Mouse (Mus musculus): ENCODE measurements around the gene Smarcd2. TPM values are rescaled to one million over a fixed set of nuclear protein-coding genes. Genes with fewer than 3 reads are reported as not detected.

The Smarcd2 gene
- 35.9 and 37.1 TPM in 2 replicates for polyA plus RNA-seq (2016; fragmentation: Nextera tagmentation; extraction: Ambion mirVana)

DNA sequence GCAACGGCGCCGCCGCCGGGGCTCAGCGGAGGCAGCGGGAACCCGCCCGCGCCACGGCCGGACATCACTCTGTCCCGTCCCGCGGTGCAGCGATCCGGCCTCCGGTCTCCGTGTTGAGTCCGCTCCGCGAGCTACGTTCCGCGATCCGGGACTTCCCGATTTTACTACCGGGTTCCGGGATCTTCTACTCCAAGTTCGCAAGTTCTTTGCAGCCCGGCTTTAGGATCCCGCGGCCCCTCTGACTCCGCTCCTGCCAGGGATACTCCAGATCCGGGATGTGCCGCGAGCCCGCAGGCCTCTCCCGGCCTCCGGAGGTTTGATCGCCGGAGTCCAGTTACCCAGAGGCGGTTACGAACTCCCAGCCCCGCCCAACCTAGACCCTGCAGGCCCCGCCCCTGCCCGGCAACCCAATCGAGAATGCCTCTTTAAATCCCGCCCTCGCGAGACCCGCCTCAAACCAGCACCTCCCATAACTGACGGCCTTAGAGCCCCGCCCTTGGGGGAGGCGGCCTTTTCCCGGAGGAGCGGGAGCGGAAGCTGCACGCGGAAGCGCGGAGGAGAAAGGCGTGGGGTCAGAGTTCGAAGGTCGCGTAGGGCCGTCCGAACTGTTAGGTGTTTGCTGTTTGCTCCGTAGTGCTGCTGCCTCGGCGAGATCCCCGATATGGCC, at the start of gene Smarcd2:
Gene Smarcd2 (minus strand): TSS at position 329 of the 667 bp plus-strand sequence.
- Histone ChIP-seq H3K9me3 (no peaks in the 10 kb centered on the region), H3K27ac (replicated peaks) (peak within 1 kb of the TSS; percentile 98), H3K4me3 (peak within 1 kb of the TSS; percentile 99), H3K36me3 (replicated peaks) (peaks cover 18% of the 10 kb centered on the region), H3K27me3 (replicated peaks; ENCODE audit: low read depth, poor library complexity, severe bottlenecking) (0 out of 2 replicates have a peak, but pooled peaks cover 4% of the 10 kb centered on the region), H3K4me1 (peaks cover 70% of the 10 kb centered on the region)
- under 1% methylated on average over 72 of the region's 72 CpGs for WGBS
- peak; percentile 100 for DNase-seq (ENCODE audit: low spot score)

DNA sequence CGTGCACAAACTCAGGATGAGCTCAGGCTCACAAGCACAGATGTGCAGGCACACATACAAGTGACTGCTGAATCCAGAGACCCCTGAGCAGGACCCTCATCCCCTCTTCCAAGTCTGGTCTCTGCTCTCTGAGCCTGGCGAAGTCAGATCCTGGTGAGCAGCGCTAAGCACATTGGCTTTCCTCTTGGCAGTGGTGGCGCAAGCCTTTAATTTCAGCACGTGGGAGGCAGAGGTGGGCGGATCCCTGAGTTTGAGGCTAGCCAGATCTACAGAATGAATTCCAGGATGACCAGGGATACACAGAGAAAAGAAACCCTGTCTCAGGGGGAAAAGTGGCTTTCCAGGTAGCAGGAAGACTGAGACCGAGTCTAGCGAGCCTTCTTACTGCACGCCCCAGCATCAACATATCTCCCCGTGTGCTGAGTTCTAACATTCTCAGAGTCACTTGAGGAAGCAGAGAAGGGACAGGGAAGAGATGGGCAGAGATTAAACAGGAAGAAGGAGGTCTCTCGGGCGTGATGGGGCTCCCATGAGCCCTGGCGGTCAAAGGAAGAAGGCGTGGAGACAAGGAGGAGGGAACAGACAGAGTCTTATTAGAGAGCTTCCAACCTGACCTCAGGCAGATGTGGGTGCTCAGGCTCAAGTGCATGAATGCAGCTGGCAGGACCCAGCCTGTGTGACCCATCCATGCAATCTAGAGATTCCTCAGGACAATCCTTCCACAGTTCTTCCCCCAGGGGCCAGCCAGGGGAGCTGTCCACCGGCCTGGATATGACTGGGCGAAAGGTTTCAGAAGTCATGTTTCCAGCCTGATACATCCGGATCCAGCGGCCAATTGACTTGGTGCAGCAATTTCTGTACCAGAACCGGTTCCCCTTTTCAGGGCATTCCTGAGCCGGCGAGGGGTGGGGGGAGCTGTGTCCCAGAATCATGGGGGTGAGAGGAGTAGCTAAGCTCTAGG, 45.9 kb upstream of the Smarcd2 start:
- H3K36me3 ChIP-seq (replicated peaks), result no peaks in the 10 kb centered on the region
- DNase-seq (ENCODE audit: low spot score), result no peak
- WGBS, result 75% methylated on average over 21 of the region's 21 CpGs
- H3K27ac ChIP-seq (replicated peaks), result no peak overlapping the region
- H3K4me3 ChIP-seq, result no peak overlapping the region
- peaks cover 56% of the 10 kb centered on the region for H3K4me1 ChIP-seq
- no peaks in the 10 kb centered on the region for H3K9me3 ChIP-seq
- H3K27me3 ChIP-seq (replicated peaks; ENCODE audit: low read depth, poor library complexity, severe bottlenecking), result 0 out of 2 replicates have a peak, but pooled peaks cover 3% of the 10 kb centered on the region

DNA sequence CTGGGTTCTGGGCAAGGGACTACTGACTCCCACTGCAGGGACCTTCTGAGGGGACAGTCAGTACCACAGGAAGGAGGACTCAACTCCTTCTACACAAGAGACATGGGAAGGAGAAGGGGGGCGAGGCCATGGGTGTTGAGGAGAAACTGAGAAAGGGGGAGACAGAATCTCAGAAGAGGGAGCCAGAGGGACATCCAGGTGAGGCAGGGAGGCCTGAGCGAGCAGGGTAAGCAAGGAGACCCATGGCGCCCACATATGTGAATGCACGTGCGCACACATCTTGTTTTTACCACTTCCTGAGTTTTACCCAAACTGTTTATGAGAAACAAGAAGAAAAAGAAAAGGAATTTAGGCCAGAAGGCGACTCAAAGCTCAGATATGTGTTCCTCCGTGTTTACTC, 45.0 kb upstream of the Smarcd2 start:
- 0 out of 2 replicates have a peak, but pooled peaks cover 3% of the 10 kb centered on the region for H3K27me3 ChIP-seq (replicated peaks; ENCODE audit: low read depth, poor library complexity, severe bottlenecking)
- no peaks in the 10 kb centered on the region for H3K9me3 ChIP-seq
- H3K27ac ChIP-seq (replicated peaks), result peak overlapping the region; percentile 35
- H3K36me3 ChIP-seq (replicated peaks), result no peaks in the 10 kb centered on the region
- no peak for DNase-seq (ENCODE audit: low spot score)
- H3K4me3 ChIP-seq, result no peak overlapping the region
- WGBS, result 86% methylated on average over 7 of the region's 7 CpGs
- peaks cover 65% of the 10 kb centered on the region for H3K4me1 ChIP-seq

DNA sequence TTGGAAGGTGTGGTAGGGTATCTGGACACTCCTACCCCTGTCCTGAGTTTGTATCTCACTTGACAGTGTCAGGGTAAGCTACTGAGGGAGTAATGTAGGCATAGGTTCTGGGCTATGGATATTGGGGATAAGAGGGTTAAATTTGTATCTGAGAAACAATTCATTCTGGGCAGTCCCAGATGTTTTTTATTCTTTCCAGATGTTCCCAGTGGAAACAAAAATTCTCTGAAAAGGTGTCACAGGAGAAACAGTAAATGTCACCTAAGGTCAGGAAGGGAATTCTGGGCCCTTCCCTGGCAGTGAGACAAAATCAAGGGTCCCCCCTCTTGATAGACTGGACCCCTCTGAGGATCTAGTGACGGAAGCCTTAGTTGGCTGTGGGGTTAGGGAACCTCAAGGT, 43.6 kb upstream of the Smarcd2 start:
- 41% methylated on average over 1 of the region's 1 CpGs for WGBS
- Histone ChIP-seq H3K36me3 (replicated peaks) (no peaks in the 10 kb centered on the region), H3K27ac (replicated peaks) (no peak overlapping the region), H3K9me3 (no peaks in the 10 kb centered on the region), H3K4me1 (peaks cover 67% of the 10 kb centered on the region), H3K4me3 (no peak overlapping the region), H3K27me3 (replicated peaks; ENCODE audit: low read depth, poor library complexity, severe bottlenecking) (0 out of 2 replicates have a peak, but pooled peaks cover 3% of the 10 kb centered on the region)
- DNase-seq (ENCODE audit: low spot score), result no peak

DNA sequence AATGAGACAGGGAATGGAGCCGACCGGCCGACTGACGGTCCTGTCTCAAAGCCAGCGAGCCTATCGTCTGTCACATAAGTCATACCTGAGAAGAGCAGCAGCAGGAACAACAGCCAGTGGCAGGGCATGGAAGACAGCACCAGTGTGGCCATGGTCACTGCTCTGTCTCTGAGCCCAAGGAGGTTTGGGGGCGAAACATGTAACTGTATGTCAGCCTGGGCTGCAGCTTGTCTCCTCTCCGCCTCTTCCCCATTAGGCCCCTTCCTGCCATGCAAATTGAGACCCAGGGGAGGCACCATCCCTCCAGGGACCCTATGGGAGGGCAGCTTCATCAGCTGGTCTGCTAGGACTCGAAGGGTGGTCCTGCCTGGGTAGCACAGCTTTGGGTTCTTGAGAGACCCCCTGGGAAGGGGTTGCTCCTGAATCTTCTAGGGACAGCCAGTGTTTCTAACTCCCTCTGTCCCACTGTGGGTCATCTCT, 41.6 kb upstream of the Smarcd2 start, which contains the start of gene Cd79b:
Gene Cd79b (minus strand): TSS at position 430 of the 480 bp plus-strand sequence.
- H3K27ac ChIP-seq (replicated peaks), result peak within 1 kb of the TSS; percentile 68

DNA sequence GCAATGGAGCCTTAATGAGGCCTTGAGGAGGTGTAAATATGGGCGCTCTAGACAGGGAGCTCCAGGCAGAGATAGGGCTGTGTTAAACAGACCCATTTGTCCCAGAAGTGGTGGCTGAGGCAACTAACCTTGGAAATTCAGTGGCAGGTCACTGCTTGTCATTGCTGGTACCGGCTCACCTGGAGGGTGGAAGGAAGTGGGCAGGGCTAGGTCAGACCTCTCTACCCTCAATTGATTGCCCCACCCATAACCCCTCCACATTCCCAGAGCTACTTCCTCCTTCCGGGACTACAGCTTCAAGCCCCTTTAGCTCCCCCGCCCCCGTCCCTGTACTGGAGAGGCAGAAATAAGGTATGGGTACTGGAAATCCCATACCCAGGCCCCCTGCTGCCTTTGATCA, 40.8 kb upstream of the Smarcd2 start:
- WGBS, result 45% methylated on average over 5 of the region's 5 CpGs
- Histone ChIP-seq H3K9me3 (no peaks in the 10 kb centered on the region), H3K4me3 (0 out of 2 replicates have a peak overlapping the region, but pooled peaks have one; percentile 28), H3K27me3 (replicated peaks; ENCODE audit: low read depth, poor library complexity, severe bottlenecking) (no peaks in the 10 kb centered on the region), H3K27ac (replicated peaks) (peak overlapping the region; percentile 68), H3K36me3 (replicated peaks) (no peaks in the 10 kb centered on the region), H3K4me1 (peaks cover 56% of the 10 kb centered on the region)
- no peak for DNase-seq (ENCODE audit: low spot score)

More for the DNA sequence above, 41.6 kb upstream of the Smarcd2 start, which contains the start of gene Cd79b:
- Histone ChIP-seq H3K27me3 (replicated peaks; ENCODE audit: low read depth, poor library complexity, severe bottlenecking) (0 out of 2 replicates have a peak, but pooled peaks cover under 1% of the 10 kb centered on the region), H3K4me1 (peaks cover 65% of the 10 kb centered on the region), H3K36me3 (replicated peaks) (no peaks in the 10 kb centered on the region), H3K4me3 (0 out of 2 replicates have a peak within 1 kb of the TSS, but pooled peaks have one; percentile 28), H3K9me3 (no peaks in the 10 kb centered on the region)
- 51% methylated on average over 9 of the region's 9 CpGs for WGBS
- DNase-seq (ENCODE audit: low spot score), result peak; percentile 31

DNA sequence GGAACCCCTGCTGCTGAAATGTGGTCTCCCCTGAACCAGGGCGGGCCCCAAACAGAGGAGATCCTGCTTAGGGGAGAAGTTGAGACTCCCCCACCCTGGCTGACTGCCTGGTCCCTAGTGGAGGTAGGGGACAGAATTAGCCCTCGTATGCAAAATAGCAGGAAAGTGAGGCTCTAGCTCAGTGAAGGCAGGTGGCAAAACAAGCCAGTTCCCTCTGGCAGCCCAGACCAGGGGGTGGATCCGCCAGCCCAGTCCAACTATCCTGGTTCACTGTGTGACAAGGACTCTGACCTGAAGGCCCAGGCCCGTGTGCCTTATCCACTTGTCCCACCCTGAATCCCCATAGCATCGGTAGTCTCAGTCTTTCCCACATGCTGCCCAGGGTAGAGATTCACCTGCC, 37.4 kb upstream of the Smarcd2 start:
- WGBS, result 61% methylated on average over 5 of the region's 5 CpGs
- Histone ChIP-seq H3K4me3 (no peak overlapping the region), H3K27ac (replicated peaks) (no peak overlapping the region), H3K36me3 (replicated peaks) (no peaks in the 10 kb centered on the region), H3K4me1 (peaks cover 36% of the 10 kb centered on the region), H3K9me3 (no peaks in the 10 kb centered on the region), H3K27me3 (replicated peaks; ENCODE audit: low read depth, poor library complexity, severe bottlenecking) (no peaks in the 10 kb centered on the region)
- DNase-seq (ENCODE audit: low spot score), result no peak

DNA sequence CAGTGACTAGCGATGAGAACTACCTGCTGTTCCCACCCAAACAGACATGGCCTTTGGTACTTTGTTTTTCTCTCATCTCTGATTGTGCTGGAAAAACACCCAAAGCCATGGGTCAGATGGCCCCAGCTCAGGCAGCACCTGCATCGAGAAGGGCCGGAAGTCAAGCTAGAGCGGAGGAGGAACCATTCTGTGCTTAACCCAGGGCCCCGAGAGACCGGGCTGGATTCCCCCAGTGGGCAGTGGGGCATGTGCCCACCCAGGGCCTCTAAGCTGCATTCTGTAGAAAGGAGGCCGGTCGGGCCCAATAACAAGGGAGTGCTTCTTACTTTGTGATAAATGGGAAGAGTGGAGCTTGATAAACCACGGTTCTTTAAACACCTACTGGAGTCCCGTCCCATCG, 35.4 kb upstream of the Smarcd2 start:
- Histone ChIP-seq H3K27me3 (replicated peaks; ENCODE audit: low read depth, poor library complexity, severe bottlenecking) (no peaks in the 10 kb centered on the region), H3K36me3 (replicated peaks) (no peaks in the 10 kb centered on the region), H3K9me3 (no peaks in the 10 kb centered on the region), H3K4me1 (peaks cover 16% of the 10 kb centered on the region), H3K27ac (replicated peaks) (no peak overlapping the region), H3K4me3 (no peak overlapping the region)
- no peak for DNase-seq (ENCODE audit: low spot score)
- 81% methylated on average over 11 of the region's 11 CpGs for WGBS

DNA sequence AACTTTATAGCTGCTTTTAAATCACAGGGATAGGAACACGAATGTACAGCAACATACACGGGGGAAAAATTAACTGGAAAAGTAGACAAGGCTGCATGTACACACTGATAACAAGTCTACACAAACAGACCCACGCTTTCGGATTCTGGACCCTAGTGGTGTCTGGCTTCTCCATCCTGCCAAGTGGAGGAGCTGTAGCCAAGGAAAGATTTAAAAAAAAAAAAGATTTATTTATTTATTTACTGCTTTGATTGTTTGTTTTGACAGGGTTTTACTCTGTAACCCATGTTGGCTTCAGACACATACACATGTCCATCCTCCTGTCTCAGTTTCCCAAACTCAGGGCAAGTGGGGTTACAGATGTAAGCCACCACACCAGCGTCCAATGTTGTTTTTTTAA, 34.7 kb upstream of the Smarcd2 start:
- DNase-seq (ENCODE audit: low spot score), result no peak
- Histone ChIP-seq H3K27me3 (replicated peaks; ENCODE audit: low read depth, poor library complexity, severe bottlenecking) (no peaks in the 10 kb centered on the region), H3K4me1 (peaks cover 11% of the 10 kb centered on the region), H3K36me3 (replicated peaks) (no peaks in the 10 kb centered on the region), H3K9me3 (no peaks in the 10 kb centered on the region), H3K4me3 (no peak overlapping the region), H3K27ac (replicated peaks) (no peak overlapping the region)
- WGBS, result 83% methylated on average over 5 of the region's 5 CpGs

DNA sequence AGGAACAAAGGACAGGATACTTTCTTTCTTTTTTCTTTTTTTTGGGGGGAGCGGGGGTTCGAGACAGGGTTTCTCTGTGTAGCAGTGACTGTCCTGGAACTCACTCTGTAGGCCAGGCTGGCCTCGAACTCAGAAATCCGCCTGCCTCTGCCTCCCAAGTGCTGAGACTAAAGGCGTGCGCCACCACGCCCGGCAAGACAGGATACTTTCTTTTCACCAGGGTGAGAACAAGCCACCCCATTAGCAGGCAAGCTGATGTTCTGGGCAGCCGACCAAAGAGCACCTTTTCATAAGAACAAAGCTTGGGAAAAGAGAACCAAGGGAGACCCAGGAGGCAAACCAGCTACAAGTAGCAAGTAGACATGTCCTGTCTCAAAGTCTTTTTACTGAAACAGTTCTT, 34.0 kb upstream of the Smarcd2 start:
- H3K36me3 ChIP-seq (replicated peaks), result no peaks in the 10 kb centered on the region
- no peak for DNase-seq (ENCODE audit: low spot score)
- H3K4me1 ChIP-seq, result peaks cover 11% of the 10 kb centered on the region
- no peaks in the 10 kb centered on the region for H3K27me3 ChIP-seq (replicated peaks; ENCODE audit: low read depth, poor library complexity, severe bottlenecking)
- H3K4me3 ChIP-seq, result no peak overlapping the region
- no peaks in the 10 kb centered on the region for H3K9me3 ChIP-seq
- 85% methylated on average over 9 of the region's 9 CpGs for WGBS
- H3K27ac ChIP-seq (replicated peaks), result no peak overlapping the region

DNA sequence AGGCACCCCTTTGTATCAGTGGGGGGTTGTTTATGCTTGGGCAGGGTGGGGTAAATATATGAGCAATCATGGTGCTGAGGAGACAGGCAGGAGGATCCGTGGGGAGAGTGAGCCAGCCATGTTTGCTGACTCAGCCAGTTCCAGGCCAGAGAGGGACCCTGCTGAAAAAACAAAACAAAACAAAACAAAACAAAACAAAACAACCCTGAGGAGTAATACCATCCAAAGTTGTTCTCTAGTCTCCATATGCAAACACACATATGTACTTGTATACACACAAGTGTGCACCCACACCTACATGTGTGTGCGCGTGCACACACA, 33.3 kb upstream of the Smarcd2 start:
- Histone ChIP-seq H3K27me3 (replicated peaks; ENCODE audit: low read depth, poor library complexity, severe bottlenecking) (no peaks in the 10 kb centered on the region), H3K9me3 (no peaks in the 10 kb centered on the region), H3K4me1 (peaks cover 11% of the 10 kb centered on the region), H3K4me3 (no peak overlapping the region), H3K27ac (replicated peaks) (no peak overlapping the region), H3K36me3 (replicated peaks) (no peaks in the 10 kb centered on the region)
- 93% methylated on average over 3 of the region's 3 CpGs for WGBS
- DNase-seq (ENCODE audit: low spot score), result no peak

DNA sequence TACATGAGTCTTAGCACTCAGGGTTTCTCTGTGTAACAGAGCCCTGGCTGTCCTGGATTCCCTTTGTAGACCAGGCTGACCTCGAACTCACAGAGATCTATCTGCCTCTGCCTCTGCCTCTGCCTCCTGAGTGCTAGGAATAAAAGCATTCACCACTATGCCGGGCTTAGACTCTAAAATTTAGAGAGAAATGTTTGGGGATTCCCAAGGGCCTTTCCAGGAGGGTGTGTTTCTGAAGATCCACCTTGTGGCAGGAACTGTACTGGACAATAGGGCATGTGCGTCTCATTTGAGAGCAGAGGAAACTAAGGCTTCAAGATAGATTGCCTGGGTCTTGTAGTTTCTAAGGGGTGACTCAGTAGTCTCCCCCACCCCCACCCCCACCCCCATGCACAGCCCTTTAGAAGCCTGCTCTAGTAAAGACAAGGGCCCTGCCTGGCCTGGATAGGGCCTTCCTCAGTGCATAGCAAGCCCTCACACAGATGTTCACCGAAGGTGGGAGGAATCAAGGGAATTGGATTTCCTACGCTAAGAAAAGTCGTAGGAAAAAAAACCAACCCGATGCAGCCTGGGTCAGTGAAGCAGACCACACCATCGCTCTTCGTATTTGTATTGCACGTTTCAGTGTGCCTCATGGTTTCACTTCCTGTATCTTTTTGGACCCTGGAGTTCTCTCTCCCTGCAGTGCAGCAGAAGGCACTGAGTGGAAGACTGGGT, 32.7 kb upstream of the Smarcd2 start:
- no peak overlapping the region for H3K27ac ChIP-seq (replicated peaks)
- H3K36me3 ChIP-seq (replicated peaks), result no peaks in the 10 kb centered on the region
- H3K4me1 ChIP-seq, result peaks cover 11% of the 10 kb centered on the region
- 83% methylated on average over 10 of the region's 10 CpGs for WGBS
- H3K4me3 ChIP-seq, result no peak overlapping the region
- H3K27me3 ChIP-seq (replicated peaks; ENCODE audit: low read depth, poor library complexity, severe bottlenecking), result no peaks in the 10 kb centered on the region
- DNase-seq (ENCODE audit: low spot score), result no peak
- H3K9me3 ChIP-seq, result no peaks in the 10 kb centered on the region

Data from embryonic facial prominence, embryonic 10.5 days (tissue).